Mouse (Mus musculus) CH12.LX (cell line): Measurements from ENCODE around the gene Rgl1. TPM values are rescaled to one million over a fixed set of nuclear protein-coding genes. Genes with fewer than 3 reads are reported as not detected.

ENCODE experiments used
- DNase-seq: peaks from one replicate; pipeline ENCODE4 v3.0.0-alpha.2; 2013; ENCODE audit errors: extremely low read depth
- H3K27ac ChIP-seq: 2 replicates; pipeline ENCODE4 v1.5.1; 2012; ENCODE audit warnings: low read depth, mild to moderate bottlenecking, control low read depth, moderate library complexity; ENCODE audit not compliant: insufficient read depth
- H3K27me3 ChIP-seq: replicated peaks from 2 replicates; pipeline ENCODE3; 2012; ENCODE audit warnings: inconsistent platforms
- H3K36me3 ChIP-seq, 2 experiments: replicated peaks in 1 of 2; 2 replicates each; pipeline versions ENCODE3 to v1.6.1; 2012; ENCODE audit warnings: inconsistent platforms in 1 of 2, low read length in 1 of 2, mild to moderate bottlenecking in 1 of 2, mixed read lengths in 1 of 2, moderate library complexity in 1 of 2; ENCODE audit not compliant: control insufficient read depth in 1 of 2, insufficient read depth in 1 of 2
- H3K4me1 ChIP-seq, 2 experiments: 2 replicates each; pipeline ENCODE4 v1.6.1; 2012; ENCODE audit warnings: inconsistent platforms in 1 of 2, moderate library complexity in 1 of 2; ENCODE audit not compliant: insufficient read depth in 2 of 2, control insufficient read depth in 1 of 2
- H3K4me2 ChIP-seq: 2 replicates; pipeline ENCODE4 v1.6.1; 2012; ENCODE audit warnings: low read depth, mild to moderate bottlenecking, control low read depth; ENCODE audit not compliant: poor library complexity, insufficient read depth, severe bottlenecking
- H3K4me3 ChIP-seq, 3 experiments: fragments of 150-350 bp in 1 of 3; sonication (generic) in 1 of 3; replicated peaks in 1 of 3; 2 replicates each; pipeline versions ENCODE3 to v1.5.1; 2011 to 2012; ENCODE audit warnings: low read depth in 2 of 3, low read length in 2 of 3, mild to moderate bottlenecking in 2 of 3, moderate library complexity in 2 of 3, control low read depth in 1 of 3, improper control_type of control experiment in 1 of 3, inconsistent platforms in 1 of 3, mixed read lengths in 1 of 3; ENCODE audit not compliant: poor library complexity in 1 of 3
- H3K79me2 ChIP-seq: replicated peaks from 2 replicates; pipeline ENCODE4 v1.6.1; 2012; ENCODE audit warnings: mild to moderate bottlenecking, moderate library complexity; ENCODE audit not compliant: control insufficient read depth, poor library complexity, insufficient read depth, severe bottlenecking; ENCODE audit errors: extremely low read depth
- H3K9ac ChIP-seq: 2 replicates; pipeline ENCODE4 v1.6.1; 2012; ENCODE audit warnings: low read depth, mild to moderate bottlenecking, control low read depth, moderate library complexity; ENCODE audit not compliant: insufficient read depth
- H3K9me3 ChIP-seq: replicated peaks from 2 replicates; pipeline ENCODE3; 2012; ENCODE audit warnings: low read length, inconsistent platforms, mixed read lengths
- BHLHE40 ChIP-seq: IDR thresholded peaks from 2 replicates; pipeline ENCODE4 v1.6.1; 2011; ENCODE audit warnings: mild to moderate bottlenecking, low read depth, low read length, improper control_type of control experiment
- CHD2 ChIP-seq: IDR thresholded peaks from 2 replicates; pipeline ENCODE4 v1.6.1; 2011; ENCODE audit warnings: low read length, improper control_type of control experiment
- CTCF ChIP-seq, 2 experiments: IDR thresholded peaks in 1 of 2; conservative IDR thresholded peaks in 1 of 2; 2 replicates each; pipeline ENCODE4 v1.5.1; 2011 to 2012; ENCODE audit warnings: low read depth in 2 of 2, low read length in 2 of 2, improper control_type of control experiment in 1 of 2, inconsistent platforms in 1 of 2, mild to moderate bottlenecking in 1 of 2, moderate library complexity in 1 of 2
- E2F4 ChIP-seq: IDR thresholded peaks from 2 replicates; pipeline ENCODE4 v1.6.1; 2011; ENCODE audit warnings: low read depth, low read length, improper control_type of control experiment; ENCODE audit not compliant: insufficient replicate concordance
- ELF1 ChIP-seq: IDR thresholded peaks from 2 replicates; pipeline ENCODE4 v1.6.1; 2014; ENCODE audit warnings: low read depth, mild to moderate bottlenecking, inconsistent platforms, low read length, improper control_type of control experiment
- HCFC1 ChIP-seq: IDR thresholded peaks from 2 replicates; pipeline ENCODE4 v1.6.1; 2012; ENCODE audit warnings: low read depth, mild to moderate bottlenecking, inconsistent platforms, low read length, improper control_type of control experiment
- JUN ChIP-seq: IDR thresholded peaks from 2 replicates; pipeline ENCODE4 v1.6.1; 2011; ENCODE audit warnings: low read depth, mild to moderate bottlenecking, low read length, improper control_type of control experiment, moderate library complexity; ENCODE audit not compliant: insufficient read depth
- JUND ChIP-seq: conservative IDR thresholded peaks from 2 replicates; pipeline ENCODE4 v1.6.1; 2011; ENCODE audit warnings: low read depth, low read length, improper control_type of control experiment
- MAX ChIP-seq: IDR thresholded peaks from 2 replicates; pipeline ENCODE4 v1.6.1; 2011; ENCODE audit warnings: low read length, improper control_type of control experiment
- MEF2A ChIP-seq: IDR thresholded peaks from 2 replicates; pipeline ENCODE4 v1.6.1; 2014; ENCODE audit warnings: low read depth, mild to moderate bottlenecking, inconsistent platforms, low read length, improper control_type of control experiment, borderline replicate concordance
- MXI1 ChIP-seq: IDR thresholded peaks from 2 replicates; pipeline ENCODE4 v1.6.1; 2011; ENCODE audit warnings: mild to moderate bottlenecking, low read depth, low read length, improper control_type of control experiment
- MYC ChIP-seq: IDR thresholded peaks from 2 replicates; pipeline ENCODE4 v1.6.1; 2011; ENCODE audit warnings: low read depth, mild to moderate bottlenecking, improper control_type of control experiment, low read length
- NELFE ChIP-seq: IDR thresholded peaks from 2 replicates; pipeline ENCODE4 v1.6.1; 2011; ENCODE audit warnings: low read depth, low read length, improper control_type of control experiment
- POLR2A ChIP-seq: IDR thresholded peaks from 2 replicates; pipeline ENCODE4 v1.6.1; 2011; ENCODE audit warnings: low read depth, mild to moderate bottlenecking, improper control_type of control experiment, low read length
- POLR2AphosphoS2 ChIP-seq: IDR thresholded peaks from 2 replicates; pipeline ENCODE4 v1.6.1; 2011; ENCODE audit warnings: low read depth, low read length, improper control_type of control experiment
- RAD21 ChIP-seq: IDR thresholded peaks from 2 replicates; pipeline ENCODE4 v1.6.1; 2011; ENCODE audit warnings: low read depth, mild to moderate bottlenecking, low read length, improper control_type of control experiment, moderate library complexity
- SMC3 ChIP-seq: IDR thresholded peaks from 2 replicates; pipeline ENCODE4 v1.6.1; 2011; ENCODE audit warnings: low read depth, low read length, improper control_type of control experiment
- TBP ChIP-seq: conservative IDR thresholded peaks from 2 replicates; pipeline ENCODE4 v1.6.1; 2011; ENCODE audit warnings: low read depth, low read length, improper control_type of control experiment
- UBTF ChIP-seq: IDR thresholded peaks from 2 replicates; pipeline ENCODE4 v1.6.1; 2012; ENCODE audit warnings: low read depth, mild to moderate bottlenecking, inconsistent platforms, low read length, improper control_type of control experiment, moderate library complexity
- USF1 ChIP-seq: IDR thresholded peaks from 2 replicates; pipeline ENCODE4 v1.6.1; 2014; ENCODE audit warnings: low read depth, mild to moderate bottlenecking, inconsistent platforms, low read length, improper control_type of control experiment
- dilution Hi-C: fragments of 300-500 bp; cut with MboI; formaldehyde crosslinking; loops from 2 replicates; pipeline ENCODE4 v1.14.3; 2020; ENCODE audit warnings: low sequenced_read_pairs; ENCODE audit not compliant: extremely low pct_unique_long_range_greater_than_20kb, extremely low pct_ligation_motif_present
- in situ Hi-C: fragments of 300-500 bp; cut with MboI; formaldehyde crosslinking; loops from 3 replicates; pipeline ENCODE4 v1.14.3; 2019; ENCODE audit warnings: low sequenced_read_pairs, low pct_ligation_motif_present, low pct_unique_long_range_greater_than_20kb, mixed read lengths
- polyA plus RNA-seq: library from polyadenylated mRNA; unstranded; fragments of >175 nt; gene quantifications from 2 replicates; pipeline ENCODE4 v1.2.1, GENCODE M21; 2012; ENCODE audit warnings: low read depth; ENCODE audit not compliant: insufficient read length
- total RNA-seq, 2 experiments: library from RNA; depleted of rRNA; stranded (reverse); fragments of 300-350 nt in 1 of 2; fragments of >200 nt in 1 of 2; gene quantifications; 2 replicates each; pipeline ENCODE4 v1.2.3; 2012 to 2014

Gene Rgl1
- total and polyA plus RNA-seq, 3 experiments, result 0.25 to 1.7 (median 0.74) TPM

GRCm38 (mm10) chr1:152508481-152509220, 257.5 kb downstream of the Rgl1 start:
- no peaks in the 10 kb centered on the region for H3K9me3 ChIP-seq
- no peak overlapping the region for H3K27ac ChIP-seq
- no peaks in the 10 kb centered on the region for H3K4me1 ChIP-seq
- no peaks in the 10 kb centered on the region for H3K27me3 ChIP-seq
- no peak overlapping the region for H3K9ac ChIP-seq
- H3K4me3 ChIP-seq, result no peak overlapping the region
- H3K4me2 ChIP-seq, result no peak overlapping the region
- H3K79me2 ChIP-seq, result no peaks in the 10 kb centered on the region
- dilution Hi-C loops, result no loop called here
- in situ Hi-C loops, result no loop called here
- TF ChIP-seq RAD21, result no peak
- TF ChIP-seq CTCF (conservative IDR thresholded peaks at IDR 0.05 in 1 of 2, IDR thresholded peaks at IDR 0.05 in 1 of 2; ENCODE audit: low read depth in 2 of 2, low read length in 2 of 2), result no peak
- TF ChIP-seq MAX, result no peak
- TF ChIP-seq TBP, result no peak
- TF ChIP-seq MEF2A, result no peak
- TF ChIP-seq, all 38 proteins: peak for 0
- no peaks in the 10 kb centered on the region for H3K36me3 ChIP-seq
- no peak for DNase-seq

- H3K27ac ChIP-seq, result no peak overlapping the region
- H3K9ac ChIP-seq, result no peak overlapping the region
- DNase-seq, result no peak
- H3K27me3 ChIP-seq, result no peaks in the 10 kb centered on the region
- in situ Hi-C loops, result no loop called here
- H3K4me2 ChIP-seq, result no peak overlapping the region
- TF ChIP-seq POLR2AphosphoS2, result no peak
- no peak for TF ChIP-seq POLR2A
- TF ChIP-seq MAX, result no peak
- no peak for TF ChIP-seq E2F4
- TF ChIP-seq SMC3, result no peak
- no peak for TF ChIP-seq MEF2A
- no peaks in the 10 kb centered on the region for H3K36me3 ChIP-seq
- no peaks in the 10 kb centered on the region for H3K79me2 ChIP-seq
- H3K9me3 ChIP-seq, result no peaks in the 10 kb centered on the region
- no peak overlapping the region for H3K4me3 ChIP-seq
- dilution Hi-C loops, result no loop called here
- H3K4me1 ChIP-seq, result no peaks in the 10 kb centered on the region
Measured at GRCm38 (mm10) chr1:152506726-152507125, 259.4 kb downstream of the Rgl1 start.

GRCm38 (mm10) chr1:152506175-152506574, 260.0 kb downstream of the Rgl1 start:
- in situ Hi-C loops, result no loop called here
- TF ChIP-seq CHD2 (no peak), NELFE (no peak), E2F4 (no peak), ELF1 (no peak), UBTF (no peak), USF1 (no peak), MYC (no peak), BHLHE40 (no peak), MXI1 (no peak), HCFC1 (no peak), SMC3 (no peak), JUND (no peak), JUN (no peak)
- TF ChIP-seq, all 38 proteins: peak for 0
- dilution Hi-C loops, result no loop called here

More at GRCm38 (mm10) chr1:152506175-152506574, 260.0 kb downstream of the Rgl1 start:
- DNase-seq, result no peak
- no peak overlapping the region for H3K4me3 ChIP-seq
- no peak overlapping the region for H3K27ac ChIP-seq
- no peak overlapping the region for H3K9ac ChIP-seq
- no peak overlapping the region for H3K4me2 ChIP-seq
- no peaks in the 10 kb centered on the region for H3K79me2 ChIP-seq
- H3K27me3 ChIP-seq, result no peaks in the 10 kb centered on the region
- no peaks in the 10 kb centered on the region for H3K9me3 ChIP-seq
- H3K4me1 ChIP-seq, result no peaks in the 10 kb centered on the region
- no peaks in the 10 kb centered on the region for H3K36me3 ChIP-seq
